Mouse (Mus musculus) fat pad, adult 2 months (tissue): ENCODE measurements at regions not wholly inside any gene's neighbourhood (a gene's known extent, or its start where the extent isn't known, plus 50 kb on each side); places are given as distances from the start of the nearest gene placed in this dataset.
"Not testable (repeated sequence)": the region's sequence is repeated elsewhere in the genome, so short reads cannot be mapped to it uniquely, and the experiment has no call there.

Source experiments
- DNase-seq: peaks from one replicate; pipeline ENCODE4 v3.0.0-alpha.2; 2011; ENCODE audit warnings: low read depth, low spot score; ENCODE audit errors: extremely low read depth

GRCm38 (mm10) chr16:25478300-25478699 is 191.7 kb downstream of the Tprg start:
- no peak for DNase-seq

- DNase-seq, result no peak
Observed at GRCm38 (mm10) chr16:25483831-25484254, 197.2 kb downstream of the Tprg start.

- no peak for DNase-seq
Observed at GRCm38 (mm10) chr16:25485007-25485406, 198.4 kb downstream of the Tprg start.

GRCm38 (mm10) chr16:25486477-25487094 is 197.0 kb upstream of the Trp63 start:
- DNase-seq, result no peak

GRCm38 (mm10) chr16:25490847-25491246 is 192.7 kb upstream of the Trp63 start:
- no peak for DNase-seq

GRCm38 (mm10) chr16:25494153-25494552 is 189.4 kb upstream of the Trp63 start:
- no peak for DNase-seq

- DNase-seq, result no peak
Observed at GRCm38 (mm10) chr16:25495586-25496196, 187.9 kb upstream of the Trp63 start.

GRCm38 (mm10) chr16:25504829-25505228 is 178.7 kb upstream of the Trp63 start:
- no peak for DNase-seq

GRCm38 (mm10) chr16:25517114-25517868 is 166.3 kb upstream of the Trp63 start:
- DNase-seq, result no peak

GRCm38 (mm10) chr16:25523141-25523540 is 160.4 kb upstream of the Trp63 start:
- not testable (repeated sequence) for DNase-seq

- no peak for DNase-seq
Observed at GRCm38 (mm10) chr16:25523621-25524020, 159.9 kb upstream of the Trp63 start.

GRCm38 (mm10) chr16:25527850-25528249 is 155.7 kb upstream of the Trp63 start:
- DNase-seq, result no peak

GRCm38 (mm10) chr16:25528313-25528712 is 155.2 kb upstream of the Trp63 start:
- no peak for DNase-seq

- DNase-seq, result peak; percentile 75
Observed at GRCm38 (mm10) chr16:25529681-25530080, 153.9 kb upstream of the Trp63 start.

- DNase-seq, result no peak
Observed at GRCm38 (mm10) chr16:25531761-25532336, 151.7 kb upstream of the Trp63 start.

- DNase-seq, result no peak
Observed at GRCm38 (mm10) chr16:25532519-25533205, 150.9 kb upstream of the Trp63 start.

GRCm38 (mm10) chr16:25533206-25533580 is 150.4 kb upstream of the Trp63 start:
- DNase-seq, result no peak

GRCm38 (mm10) chr16:25536550-25536949 is 147.0 kb upstream of the Trp63 start:
- DNase-seq, result no peak

- no peak for DNase-seq
Observed at GRCm38 (mm10) chr16:25549542-25550110, 133.9 kb upstream of the Trp63 start.

- no peak for DNase-seq
Observed at GRCm38 (mm10) chr16:25557181-25557580, 126.4 kb upstream of the Trp63 start.

GRCm38 (mm10) chr16:25580216-25580615 is 103.3 kb upstream of the Trp63 start:
- DNase-seq, result peak; percentile 75
